11 mouse cellular contexts compared by ENCODE assay signal in the genomic region with DNA sequence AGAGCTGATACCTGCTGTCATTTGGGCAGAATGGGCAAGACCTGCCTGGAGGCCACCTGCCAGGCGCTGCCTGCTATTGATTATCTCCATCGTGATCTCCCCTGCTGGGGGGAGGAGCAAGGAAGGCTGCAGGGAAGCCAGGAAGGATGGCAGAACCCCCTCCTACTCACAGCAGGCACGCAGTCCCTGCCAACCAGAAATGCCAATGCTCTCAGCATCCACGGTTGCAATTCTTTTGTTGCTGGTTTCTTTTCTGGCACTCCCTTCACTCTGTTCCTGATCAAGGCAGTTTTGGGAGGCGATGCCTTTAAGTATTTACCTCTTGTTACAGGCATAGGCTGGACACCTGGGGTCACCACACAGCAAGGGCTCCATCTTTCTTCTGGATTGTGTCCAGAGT.
DNase-seq lines count a peak whose midpoint lies in the region; ATAC-seq and TF ChIP-seq lines count a peak whose summit lies in the region.
"Had no signal": no experiment of that assay in that cellular context is flagged by ENCODE, and none has a peak within 500 bp of the region (broad histone marks: within the 10 kb centered on the region; RNA-seq: fewer than 3 reads in every experiment).

No protein-coding gene starts in this region.

- intact Hi-C loops in left cerebral cortex, postnatal 14 days (cut with DNase I), result no loop called here

- no peak overlapping the region for H3K4me3 ChIP-seq in embryonic facial prominence, embryonic 15.5 days (replicated peaks)
- no peak overlapping the region for H3K4me3 ChIP-seq in embryonic facial prominence, embryonic 10.5 days
- H3K4me3 ChIP-seq in thymus, adult 2 months (ENCODE audit: control insufficient read depth, insufficient read depth, low read length), result no peak overlapping the region
- H3K4me3 ChIP-seq: intestine, embryonic 15.5 days had no signal

- no peak for TF ChIP-seq CTCF in brain, embryonic 14.5 days (IDR thresholded peaks at IDR 0.05; ENCODE audit: borderline replicate concordance, extremely low read depth, insufficient read depth, insufficient read length)
- TF ChIP-seq CTCF in thymus, adult 2 months (IDR thresholded peaks at IDR 0.05; ENCODE audit: borderline replicate concordance, control insufficient read depth, extremely low read depth, insufficient read depth, low read length, poor library complexity), result no peak

- H3K4me2 ChIP-seq in embryonic facial prominence, embryonic 15.5 days (replicated peaks), result no peak overlapping the region
- H3K4me2 ChIP-seq: intestine, embryonic 15.5 days had no signal

- no peaks in the 10 kb centered on the region for H3K36me3 ChIP-seq in embryonic facial prominence, embryonic 15.5 days
- H3K36me3 ChIP-seq in embryonic facial prominence, embryonic 10.5 days (replicated peaks), result no peaks in the 10 kb centered on the region
- no peaks in the 10 kb centered on the region for H3K36me3 ChIP-seq in thymus, adult 2 months (ENCODE audit: control insufficient read depth, insufficient read depth, low read length)
- H3K36me3 ChIP-seq: G1E; intestine, embryonic 15.5 days had no signal

- no peaks in the 10 kb centered on the region for H3K9me3 ChIP-seq in embryonic facial prominence, embryonic 15.5 days (replicated peaks)
- H3K9me3 ChIP-seq in embryonic facial prominence, embryonic 10.5 days, result no peaks in the 10 kb centered on the region
- H3K9me3 ChIP-seq: intestine, embryonic 15.5 days had no signal

- no peak overlapping the region for H3K27ac ChIP-seq in embryonic facial prominence, embryonic 15.5 days (replicated peaks)
- no peak overlapping the region for H3K27ac ChIP-seq in embryonic facial prominence, embryonic 10.5 days (replicated peaks)
- no peak overlapping the region for H3K27ac ChIP-seq in thymus, adult 2 months (ENCODE audit: control insufficient read depth, insufficient read depth, low read length)
- H3K27ac ChIP-seq: intestine, embryonic 15.5 days had no signal

- ATAC-seq in embryonic facial prominence, embryonic 15.5 days (ENCODE audit: insufficient number of reproducible peaks, low FRiP score, low TSS enrichment, low read depth), result 0 out of 2 replicates have a peak, but pooled peaks have one; percentile 19
- ATAC-seq: intestine, embryonic 15.5 days had no signal

- no peak for DNase-seq in embryonic facial prominence, embryonic 10.5 days (ENCODE audit: low spot score)
- DNase-seq in brain, embryonic 14.5 days (ENCODE audit: low read depth), result peak; percentile 70
- DNase-seq in frontal cortex, postnatal 14 days (ENCODE audit: low spot score in 2 of 2), result peak; percentile 6 to 8
- DNase-seq in left cerebral cortex, postnatal 14 days (ENCODE audit: low spot score in 2 of 2), result peak; percentile 10 to 23
- no peak for DNase-seq in thymus, adult 2 months
- DNase-seq in urinary bladder, postnatal 4 days (ENCODE audit: low spot score in 2 of 2), result no peak
- DNase-seq in spleen, postnatal 4 days (ENCODE audit: low spot score in 2 of 2), result no peak
- DNase-seq: lung, adult 18-20 months had no signal

- H3K27me3 ChIP-seq in embryonic facial prominence, embryonic 15.5 days, result no peaks in the 10 kb centered on the region
- no peaks in the 10 kb centered on the region for H3K27me3 ChIP-seq in embryonic facial prominence, embryonic 10.5 days (replicated peaks; ENCODE audit: low read depth, poor library complexity, severe bottlenecking)
- no peaks in the 10 kb centered on the region for H3K27me3 ChIP-seq in thymus, adult 2 months (ENCODE audit: control insufficient read depth, insufficient read depth, low read length)
- H3K27me3 ChIP-seq: intestine, embryonic 15.5 days had no signal

- TF ChIP-seq POLR2A in brain, embryonic 14.5 days (IDR thresholded peaks at IDR 0.05; ENCODE audit: borderline replicate concordance, extremely low read depth, insufficient read depth, insufficient read length, poor library complexity, severe bottlenecking), result no peak
- no peak for TF ChIP-seq POLR2A in thymus, adult 2 months (IDR thresholded peaks at IDR 0.05; ENCODE audit: control insufficient read depth, extremely low read depth, insufficient read depth, low read length, poor library complexity)

- H3K9ac ChIP-seq in embryonic facial prominence, embryonic 15.5 days, result no peak overlapping the region
- H3K9ac ChIP-seq: intestine, embryonic 15.5 days had no signal

- WGBS in embryonic facial prominence, embryonic 15.5 days, result 27% methylated on average over 5 of the region's 5 CpGs
- 35% methylated on average over 5 of the region's 5 CpGs for whole genome bisulfite sequencing in embryonic facial prominence, embryonic 10.5 days
- WGBS in thymus, adult 2 months, result 53% methylated on average over 5 of the region's 5 CpGs

- no peaks in the 10 kb centered on the region for H3K4me1 ChIP-seq in embryonic facial prominence, embryonic 15.5 days
- no peaks in the 10 kb centered on the region for H3K4me1 ChIP-seq in embryonic facial prominence, embryonic 10.5 days
- no peaks in the 10 kb centered on the region for H3K4me1 ChIP-seq in thymus, adult 2 months (replicated peaks; ENCODE audit: control insufficient read depth, insufficient read depth, low read length)
- H3K4me1 ChIP-seq: intestine, embryonic 15.5 days had no signal

Comparison
In these comparisons a context has a peak if more than half of its experiments do, and no peak if none do; other contexts are left out.
1. DNase-seq: peak in brain, embryonic 14.5 days (single experiment), frontal cortex, postnatal 14 days (2 of 2) and left cerebral cortex, postnatal 14 days (2 of 2); none in embryonic facial prominence, embryonic 10.5 days (single experiment), thymus, adult 2 months (single experiment), urinary bladder, postnatal 4 days (0 of 2) and spleen, postnatal 4 days (0 of 2).